Mouse (Mus musculus) heart, embryonic 15.5 days (tissue): Measurements from ENCODE around the gene Dapk1. TPM values are rescaled to one million over a fixed set of nuclear protein-coding genes. Genes with fewer than 3 reads are reported as not detected.

Experiments used
- ATAC-seq: fragments of 200-750 bp; cut with Nextera tagmentation; replicated peaks from 2 replicates; pipeline ENCODE4 v1.8.0; 2017; ENCODE audit warnings: low read depth, moderate TSS enrichment; ENCODE audit not compliant: insufficient number of reproducible peaks, insufficient read depth, low FRiP score
- H3K27ac ChIP-seq: fragments of 300-500 bp; sonication (generic); 2 replicates; pipeline ENCODE4 v1.5.1; 2015; ENCODE audit warnings: mild to moderate bottlenecking, inconsistent platforms
- H3K27me3 ChIP-seq: fragments of 300-500 bp; sonication (generic); 2 replicates; pipeline ENCODE4 v1.6.1; 2015; ENCODE audit warnings: inconsistent platforms
- H3K36me3 ChIP-seq: fragments of 300-500 bp; sonication (generic); 2 replicates; pipeline ENCODE4 v1.6.1; 2015; ENCODE audit warnings: mild to moderate bottlenecking, inconsistent platforms
- H3K4me1 ChIP-seq: fragments of 300-500 bp; sonication (generic); replicated peaks from 2 replicates; pipeline ENCODE4 v1.6.1; 2015; ENCODE audit warnings: inconsistent platforms
- H3K4me2 ChIP-seq: fragments of 300-500 bp; sonication (generic); 2 replicates; pipeline ENCODE4 v1.6.1; 2015; ENCODE audit warnings: inconsistent platforms, mild to moderate bottlenecking, moderate library complexity
- H3K4me3 ChIP-seq: fragments of 300-500 bp; sonication (generic); 2 replicates; pipeline ENCODE4 v1.5.1; 2015; ENCODE audit warnings: mild to moderate bottlenecking, inconsistent platforms
- H3K9ac ChIP-seq: fragments of 300-500 bp; sonication (generic); 2 replicates; pipeline ENCODE4 v1.6.1; 2015; ENCODE audit warnings: mild to moderate bottlenecking, inconsistent platforms
- H3K9me3 ChIP-seq: fragments of 300-500 bp; sonication (generic); replicated peaks from 2 replicates; pipeline ENCODE4 v1.6.1; 2016; ENCODE audit warnings: inconsistent platforms
- WGBS: fragments of 180-500 bp; shearing (Covaris S2); methylation state at CpG from one replicate; pipeline ENCODE4 v1.1.7; 2015; ENCODE audit warnings: mixed read lengths; 5-methylcytosine and 5-hydroxymethylcytosine counted together
- polyA plus RNA-seq: library from polyadenylated mRNA; unstranded; fragments of >200 nt; fragmentation: Nextera tagmentation; extraction: Ambion mirVana; gene quantifications from 2 replicates; pipeline ENCODE4 v1.2.1, GENCODE M21; 2015

Gene Dapk1
- polyA plus RNA-seq, 1 experiment from 2014 or later: 7.6 TPM

DNA sequence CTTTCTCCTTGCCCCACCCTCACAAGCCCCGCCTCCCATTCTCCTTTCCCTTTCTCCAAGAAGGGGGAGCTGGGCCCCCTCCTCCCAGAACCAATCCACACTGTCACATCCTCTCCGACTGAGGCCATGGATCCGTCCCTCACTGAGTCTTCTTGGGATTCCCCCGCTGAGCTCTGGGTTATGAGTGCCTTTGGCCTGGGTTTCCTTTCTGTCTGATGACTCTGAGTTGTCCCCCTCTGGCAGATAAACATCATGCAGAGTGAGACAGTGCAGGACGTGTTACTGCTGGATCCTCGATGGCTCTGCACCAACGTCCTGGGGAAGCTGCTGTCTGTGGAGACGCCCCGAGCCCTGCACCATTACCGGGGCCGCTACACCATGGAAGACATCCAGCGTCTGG lies 158.6 kb downstream of the Dapk1 start:
- Histone ChIP-seq H3K27ac (no peak overlapping the region), H3K9ac (no peak overlapping the region), H3K27me3 (no peaks in the 10 kb centered on the region), H3K4me1 (no peaks in the 10 kb centered on the region), H3K36me3 (peaks cover 12% of the 10 kb centered on the region), H3K4me3 (no peak overlapping the region), H3K9me3 (no peaks in the 10 kb centered on the region), H3K4me2 (no peak overlapping the region)
- ATAC-seq: no peak
- WGBS: 87% methylated on average over 12 of the region's 12 CpGs

DNA sequence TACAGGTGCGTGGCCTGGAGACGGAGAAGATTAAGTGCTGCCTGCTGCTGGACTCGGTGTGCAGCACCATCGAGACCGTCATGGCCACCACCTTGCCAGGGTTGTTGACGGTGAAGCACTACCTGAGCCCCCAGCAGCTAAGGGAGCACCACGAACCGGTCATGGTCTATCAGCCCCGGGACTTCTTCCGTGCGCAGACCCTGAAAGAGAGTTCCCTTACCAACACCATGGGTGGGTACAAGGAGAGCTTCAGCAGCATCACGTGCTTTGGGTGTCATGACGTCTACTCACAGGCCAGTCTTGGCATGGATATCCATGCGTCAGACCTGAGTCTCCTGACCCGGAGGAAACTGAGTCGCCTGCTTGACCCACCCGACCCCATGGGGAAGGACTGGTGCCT lies 159.4 kb downstream of the Dapk1 start:
- Histone ChIP-seq H3K9me3 (no peaks in the 10 kb centered on the region), H3K27ac (no peak overlapping the region), H3K27me3 (no peaks in the 10 kb centered on the region), H3K4me1 (no peaks in the 10 kb centered on the region), H3K9ac (no peak overlapping the region), H3K4me2 (no peak overlapping the region), H3K4me3 (no peak overlapping the region), H3K36me3 (peaks cover 12% of the 10 kb centered on the region)
- no peak for ATAC-seq
- WGBS: 91% methylated on average over 17 of the region's 17 CpGs

DNA sequence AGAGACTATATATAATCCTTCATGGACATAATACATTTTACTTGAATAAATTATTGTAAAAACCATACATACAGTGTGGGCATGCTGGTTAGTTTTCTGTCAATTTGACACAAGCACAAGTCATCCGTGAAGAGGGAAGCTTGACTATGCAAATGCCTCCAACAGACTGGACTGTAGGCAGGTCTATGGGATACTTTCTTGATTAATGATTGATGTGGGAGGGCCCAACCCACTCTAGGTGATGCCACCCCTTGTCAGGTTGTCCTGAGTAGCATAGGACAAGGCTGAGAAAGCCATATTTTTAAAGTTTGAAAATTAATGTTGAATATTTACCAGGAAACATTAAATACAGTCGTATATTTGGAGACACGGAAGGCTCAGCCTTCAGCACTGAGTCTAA lies 178.8 kb downstream of the Dapk1 start:
- 80% methylated on average over 3 of the region's 3 CpGs for WGBS
- Histone ChIP-seq H3K27me3 (no peaks in the 10 kb centered on the region), H3K4me2 (no peak overlapping the region), H3K27ac (no peak overlapping the region), H3K36me3 (no peaks in the 10 kb centered on the region), H3K4me3 (no peak overlapping the region), H3K9ac (no peak overlapping the region), H3K9me3 (no peaks in the 10 kb centered on the region), H3K4me1 (no peaks in the 10 kb centered on the region)
- ATAC-seq: no peak

GRCm38 (mm10) chr13:60783301-60783700 lies 181.6 kb downstream of the Dapk1 start:
- no peaks in the 10 kb centered on the region for H3K9me3 ChIP-seq
- H3K4me2 ChIP-seq: no peak overlapping the region
- H3K4me3 ChIP-seq: no peak overlapping the region
- H3K9ac ChIP-seq: no peak overlapping the region
- no peaks in the 10 kb centered on the region for H3K4me1 ChIP-seq
- H3K27me3 ChIP-seq: no peaks in the 10 kb centered on the region
- WGBS: 80% methylated on average over 7 of the region's 7 CpGs
- no peak overlapping the region for H3K27ac ChIP-seq
- H3K36me3 ChIP-seq: no peaks in the 10 kb centered on the region
- no peak for ATAC-seq

- no peak within 1 kb of the TSS for H3K27ac ChIP-seq
- no peak within 1 kb of the TSS for H3K9ac ChIP-seq
- no peaks in the 10 kb centered on the region for H3K36me3 ChIP-seq
- no peaks in the 10 kb centered on the region for H3K4me1 ChIP-seq
- no peak for ATAC-seq
- no peaks in the 10 kb centered on the region for H3K9me3 ChIP-seq
- H3K4me3 ChIP-seq: no peak within 1 kb of the TSS
- no peak within 1 kb of the TSS for H3K4me2 ChIP-seq
- H3K27me3 ChIP-seq: no peaks in the 10 kb centered on the region
Measured at GRCm38 (mm10) chr13:60786264-60786663, 184.5 kb downstream of the Dapk1 start, which contains the start of gene BC051665. Gene BC051665 (minus strand): TSS chr13:60786364.

GRCm38 (mm10) chr13:60789466-60789865 lies 187.7 kb downstream of the Dapk1 start:
- no peak overlapping the region for H3K9ac ChIP-seq
- no peaks in the 10 kb centered on the region for H3K27me3 ChIP-seq
- ATAC-seq: no peak
- no peaks in the 10 kb centered on the region for H3K4me1 ChIP-seq
- H3K9me3 ChIP-seq: no peaks in the 10 kb centered on the region
- H3K36me3 ChIP-seq: no peaks in the 10 kb centered on the region
- H3K4me2 ChIP-seq: no peak overlapping the region
- no peak overlapping the region for H3K4me3 ChIP-seq
- H3K27ac ChIP-seq: no peak overlapping the region
- WGBS: 40% methylated on average over 1 of the region's 1 CpGs

GRCm38 (mm10) chr13:60802749-60803148 lies 201.0 kb downstream of the Dapk1 start, which contains the start of gene Ctsll3:
Gene Ctsll3 (minus strand): TSS chr13:60802849.
- whole genome bisulfite sequencing: 46% methylated on average over 1 of the region's 1 CpGs
- Histone ChIP-seq H3K27ac (no peak within 1 kb of the TSS), H3K4me3 (no peak within 1 kb of the TSS), H3K4me1 (no peaks in the 10 kb centered on the region), H3K9me3 (no peaks in the 10 kb centered on the region), H3K27me3 (no peaks in the 10 kb centered on the region), H3K9ac (no peak within 1 kb of the TSS), H3K4me2 (no peak within 1 kb of the TSS), H3K36me3 (no peaks in the 10 kb centered on the region)
- no peak for ATAC-seq

GRCm38 (mm10) chr13:60809690-60810089 lies 207.9 kb downstream of the Dapk1 start:
- ATAC-seq: no peak
- Histone ChIP-seq H3K4me1 (no peaks in the 10 kb centered on the region), H3K4me2 (no peak overlapping the region), H3K9ac (no peak overlapping the region), H3K27ac (no peak overlapping the region), H3K4me3 (no peak overlapping the region), H3K36me3 (no peaks in the 10 kb centered on the region), H3K27me3 (no peaks in the 10 kb centered on the region), H3K9me3 (no peaks in the 10 kb centered on the region)
- WGBS: 58% methylated on average over 2 of the region's 2 CpGs

GRCm38 (mm10) chr13:60812768-60813167 lies 211.0 kb downstream of the Dapk1 start:
- ATAC-seq: no peak

More at GRCm38 (mm10) chr13:60812768-60813167, 211.0 kb downstream of the Dapk1 start:
- Histone ChIP-seq H3K9me3 (no peaks in the 10 kb centered on the region), H3K27ac (no peak overlapping the region), H3K27me3 (no peaks in the 10 kb centered on the region), H3K9ac (no peak overlapping the region), H3K4me1 (no peaks in the 10 kb centered on the region), H3K4me3 (no peak overlapping the region), H3K36me3 (no peaks in the 10 kb centered on the region), H3K4me2 (no peak overlapping the region)
- 63% methylated on average over 6 of the region's 6 CpGs for WGBS

Other genes starting within 250 kb of the Dapk1 start
- not detected in 2 replicates for gene BC051665, start 184.4 kb downstream of the Dapk1 start, polyA plus RNA-seq
- not detected in 2 replicates for gene Ctsll3, start 200.9 kb downstream of the Dapk1 start, polyA plus RNA-seq